Comparison of ENCODE assay signal across 29 mouse cellular contexts in genomic region chr15:95910099-95910780, GRCm38 (mm10).
A peak's percentile ranks its signal among the peaks of the same experiment; 100 is the strongest.
DNase-seq lines count a peak whose midpoint lies in the region; ATAC-seq lines count a peak whose summit lies in the region.
"Had no signal": no experiment of that assay in that cellular context is flagged by ENCODE, and none has a peak within 500 bp of the region (broad histone marks: within the 10 kb centered on the region; RNA-seq: fewer than 3 reads in every experiment).

No protein-coding gene starts in this region.

- ATAC-seq in lung, embryonic 16.5 days (ENCODE audit: low read depth) = no peak
- ATAC-seq: forebrain, embryonic 16.5 days; hindbrain, postnatal 0 days; inflammation-experienced regulatory T-cells, adult 6 months; intestine, embryonic 16.5 days had no signal

- H3K4me2 ChIP-seq in lung, embryonic 16.5 days (ENCODE audit: low read depth, low read length) = no peak overlapping the region
- H3K4me2 ChIP-seq: embryonic facial prominence, embryonic 13.5 days; forebrain, embryonic 12.5 days; heart, embryonic 13.5 days; hindbrain, embryonic 14.5 days had no signal

- peaks cover 11% of the 10 kb centered on the region for H3K36me3 ChIP-seq in lung, embryonic 16.5 days (ENCODE audit: control insufficient read depth, insufficient read depth, low read length)

- no peak overlapping the region for H3K9ac ChIP-seq in lung, embryonic 16.5 days (ENCODE audit: low read length)
- H3K9ac ChIP-seq: embryonic facial prominence, embryonic 13.5 days; forebrain, embryonic 12.5 days; heart, embryonic 13.5 days; hindbrain, embryonic 14.5 days had no signal

- peak overlapping the region; percentile 59 for H3K27ac ChIP-seq in lung, embryonic 16.5 days (ENCODE audit: low read length)
- H3K27ac ChIP-seq: embryonic facial prominence, embryonic 10.5 days; embryonic facial prominence, embryonic 13.5 days; forebrain, embryonic 12.5 days; gastrocnemius, adult 2 months; heart, embryonic 10.5 days; heart, embryonic 13.5 days; hindbrain, embryonic 14.5 days; hindbrain, postnatal 0 days had no signal

- H3K4me3 ChIP-seq in lung, embryonic 16.5 days (ENCODE audit: low read length) = no peak overlapping the region
- H3K4me3 ChIP-seq: embryonic facial prominence, embryonic 10.5 days; embryonic facial prominence, embryonic 13.5 days; erythroblast, embryonic 14.5 days; forebrain, embryonic 12.5 days; gastrocnemius, adult 2 months; heart, embryonic 10.5 days; heart, embryonic 13.5 days had no signal

- H3K27me3 ChIP-seq in lung, embryonic 16.5 days (ENCODE audit: control insufficient read depth, insufficient read depth, low read depth, low read length) = no peaks in the 10 kb centered on the region
- H3K27me3 ChIP-seq: embryonic facial prominence, embryonic 13.5 days; forebrain, embryonic 12.5 days; heart, embryonic 13.5 days had no signal

- 49% methylated on average over 3 of the region's 3 CpGs for WGBS in lung, embryonic 16.5 days

- H3K4me1 ChIP-seq in lung, embryonic 16.5 days (replicated peaks; ENCODE audit: control insufficient read depth, insufficient read depth, low read length) = peaks cover 42% of the 10 kb centered on the region
- H3K4me1 ChIP-seq: embryonic facial prominence, embryonic 10.5 days; forebrain, embryonic 12.5 days had no signal

- H3K9me3 ChIP-seq in lung, embryonic 16.5 days (ENCODE audit: control insufficient read depth, low read length) = no peaks in the 10 kb centered on the region
- H3K9me3 ChIP-seq: embryonic facial prominence, embryonic 10.5 days; embryonic facial prominence, embryonic 13.5 days; forebrain, embryonic 12.5 days; heart, embryonic 10.5 days; heart, embryonic 13.5 days had no signal

- peak; percentile 74 for DNase-seq in heart, adult 11 months
- DNase-seq in heart, adult 8-10 months (ENCODE audit: low spot score) = no peak
- no peak for DNase-seq in lung, postnatal 14 days
- peak; percentile 51 for DNase-seq in adipocyte (ENCODE audit: low spot score)
- no peak for DNase-seq in spleen, postnatal 14 days (ENCODE audit: low spot score in 2 of 2)
- DNase-seq: adrenal gland, adult 8-10 months; adrenal gland, postnatal 25 days; cerebellum, adult 11-12 months; cerebellum, adult 8-10 months; cerebellum, postnatal 10 days; cerebellum, postnatal 36 days; embryo, embryonic 11 days; gastrocnemius, adult 2 months; gastrocnemius, postnatal 14 days; heart, adult 18-20 months; heart, postnatal 14 days; heart, postnatal 4 days had no signal

Comparison
In these comparisons a context has a peak if more than half of its experiments do, and no peak if none do; other contexts are left out.
1. DNase-seq: peak in heart, adult 11 months (single experiment) and adipocyte (single experiment); none in heart, adult 8-10 months (single experiment), lung, postnatal 14 days (single experiment) and spleen, postnatal 14 days (0 of 2).